10 mouse cellular contexts compared by ENCODE assay signal in genomic region chr19:46987646-46988045, GRCm38 (mm10). TPM values are rescaled to one million over a fixed set of nuclear protein-coding genes. Genes with fewer than 3 reads are reported as not detected.
A peak's percentile ranks its signal among the peaks of the same experiment; 100 is the strongest.
DNase-seq lines count a peak whose midpoint lies in the region; ATAC-seq and TF ChIP-seq lines count a peak whose summit lies in the region.
"Had no signal": no experiment of that assay in that cellular context is flagged by ENCODE, and none has a peak within 500 bp of the region (broad histone marks: within the 10 kb centered on the region; RNA-seq: fewer than 3 reads in every experiment).

No protein-coding gene starts in this region.

- H3K4me1 ChIP-seq in forebrain, embryonic 14.5 days (ENCODE audit: control insufficient read depth, insufficient read depth, low read length), result no peaks in the 10 kb centered on the region
- H3K4me1 ChIP-seq in midbrain, postnatal 0 days (ENCODE audit: insufficient read depth, low read length), result 0 out of 2 replicates have a peak, but pooled peaks cover 4% of the 10 kb centered on the region
- peaks cover 3% of the 10 kb centered on the region; the same call in 1 of the 2 replicates for H3K4me1 ChIP-seq in midbrain, embryonic 11.5 days (ENCODE audit: control insufficient read depth, insufficient read depth, low read length)

- no peak overlapping the region for H3K4me2 ChIP-seq in forebrain, embryonic 14.5 days (ENCODE audit: low read length)
- H3K4me2 ChIP-seq in midbrain, postnatal 0 days (ENCODE audit: low read depth, low read length, poor library complexity, severe bottlenecking), result no peak overlapping the region
- no peak overlapping the region for H3K4me2 ChIP-seq in midbrain, embryonic 11.5 days
- H3K4me2 ChIP-seq: neural tube, embryonic 13.5 days had no signal

- 78% methylated on average over 6 of the region's 6 CpGs for WGBS in forebrain, embryonic 14.5 days
- 77% methylated on average over 6 of the region's 6 CpGs for WGBS in midbrain, postnatal 0 days
- WGBS in midbrain, embryonic 11.5 days, result 83% methylated on average over 6 of the region's 6 CpGs

- no peak for ATAC-seq in forebrain, embryonic 14.5 days
- ATAC-seq in midbrain, postnatal 0 days (ENCODE audit: low FRiP score), result no peak
- ATAC-seq in midbrain, embryonic 11.5 days (ENCODE audit: low FRiP score), result no peak
- ATAC-seq: CD4-positive, CD25-positive, alpha-beta regulatory T cell, adult 4 months had no signal

- intact Hi-C loops in heart, postnatal 14 days (cut with DNase I), result no loop called here
- intact Hi-C loops in heart, postnatal 10 days (cut with DNase I), result no loop called here

- no peaks in the 10 kb centered on the region for H3K36me3 ChIP-seq in forebrain, embryonic 14.5 days (ENCODE audit: control insufficient read depth, insufficient read depth, low read length)
- no peaks in the 10 kb centered on the region for H3K36me3 ChIP-seq in midbrain, postnatal 0 days (ENCODE audit: insufficient read depth, low read length)
- H3K36me3 ChIP-seq in midbrain, embryonic 11.5 days (ENCODE audit: control insufficient read depth, insufficient read depth, low read length), result no peaks in the 10 kb centered on the region
- H3K36me3 ChIP-seq: neural tube, embryonic 13.5 days had no signal

- DNase-seq in heart, adult 11 months, result peak; percentile 96
- DNase-seq in heart, postnatal 14 days, result no peak
- DNase-seq in ES-CJ7 (ENCODE audit: low read depth, low spot score), result peak; percentile 41
- peak; percentile 28 to 36 for DNase-seq in heart, postnatal 10 days
- DNase-seq in lung, postnatal 4 days, result peak; percentile 54 to 62
- DNase-seq in forebrain, embryonic 14.5 days (ENCODE audit: low spot score), result no peak
- DNase-seq in midbrain, postnatal 0 days (ENCODE audit: low spot score), result no peak
- no peak for DNase-seq in midbrain, embryonic 11.5 days (ENCODE audit: low spot score, missing footprints)

- no peak overlapping the region for H3K27ac ChIP-seq in forebrain, embryonic 14.5 days (ENCODE audit: low read depth, low read length)
- H3K27ac ChIP-seq in midbrain, postnatal 0 days (ENCODE audit: low read depth, low read length), result no peak overlapping the region
- no peak overlapping the region for H3K27ac ChIP-seq in midbrain, embryonic 11.5 days (ENCODE audit: low read depth, low read length)
- H3K27ac ChIP-seq: neural tube, embryonic 13.5 days had no signal

- no peaks in the 10 kb centered on the region for H3K9me3 ChIP-seq in forebrain, embryonic 14.5 days (replicated peaks; ENCODE audit: control insufficient read depth, low read length)
- no peaks in the 10 kb centered on the region for H3K9me3 ChIP-seq in midbrain, postnatal 0 days (ENCODE audit: low read length)
- H3K9me3 ChIP-seq in midbrain, embryonic 11.5 days (ENCODE audit: control insufficient read depth, low read length), result no peaks in the 10 kb centered on the region
- H3K9me3 ChIP-seq: neural tube, embryonic 13.5 days had no signal

- H3K9ac ChIP-seq in forebrain, embryonic 14.5 days (ENCODE audit: low read length), result no peak overlapping the region
- H3K9ac ChIP-seq in midbrain, postnatal 0 days (replicated peaks; ENCODE audit: low read length, poor library complexity, severe bottlenecking), result no peak overlapping the region
- H3K9ac ChIP-seq in midbrain, embryonic 11.5 days (ENCODE audit: low read length), result no peak overlapping the region
- H3K9ac ChIP-seq: neural tube, embryonic 13.5 days had no signal

- no peak overlapping the region for H3K4me3 ChIP-seq in forebrain, embryonic 14.5 days (ENCODE audit: low read depth, low read length)
- no peak overlapping the region for H3K4me3 ChIP-seq in midbrain, postnatal 0 days (ENCODE audit: low read depth, low read length)
- H3K4me3 ChIP-seq in midbrain, embryonic 11.5 days (ENCODE audit: low read depth, low read length), result no peak overlapping the region
- H3K4me3 ChIP-seq: neural tube, embryonic 13.5 days had no signal

- TF ChIP-seq CTCF in midbrain, postnatal 0 days (IDR thresholded peaks at IDR 0.05), result no peak

- no peaks in the 10 kb centered on the region for H3K27me3 ChIP-seq in forebrain, embryonic 14.5 days (replicated peaks; ENCODE audit: control insufficient read depth, insufficient read depth, low read length)
- no peaks in the 10 kb centered on the region for H3K27me3 ChIP-seq in midbrain, postnatal 0 days (ENCODE audit: insufficient read depth, low read length)
- H3K27me3 ChIP-seq in midbrain, embryonic 11.5 days (ENCODE audit: control insufficient read depth, insufficient read depth, low read length), result no peaks in the 10 kb centered on the region
- H3K27me3 ChIP-seq: neural tube, embryonic 13.5 days had no signal

RNA-seq across cellular contexts. Expression of gene Ina, which starts 26.9 kb away (rescaled TPM):
- not detected for total RNA-seq in heart, postnatal 14 days (2021)
- not detected for total RNA-seq in heart, postnatal 10 days (2021)
- 253 and 297 TPM in 2 replicates for polyA plus RNA-seq in forebrain, embryonic 14.5 days (2014; fragmentation: Nextera tagmentation; extraction: Ambion mirVana)
- total RNA-seq in midbrain, postnatal 0 days (2014; rRNA removed), result 229 and 248 TPM in 2 replicates
- 294 and 310 TPM in 2 replicates for polyA plus RNA-seq in midbrain, postnatal 0 days (2015; fragmentation: Nextera tagmentation; extraction: Ambion mirVana)
- 179 and 186 TPM in 2 replicates for polyA plus RNA-seq in midbrain, embryonic 11.5 days (2014; fragmentation: Nextera tagmentation; extraction: Ambion mirVana)
- polyA plus RNA-seq: CD4-positive, CD25-positive, alpha-beta regulatory T cell, adult 4 months had no signal

RNA-seq across cellular contexts. Expression of gene Nt5c2, which starts 27.3 kb away (rescaled TPM):
- 10 to 100 TPM; 64.9 to 75.1 TPM for total RNA-seq in heart, postnatal 14 days (2021)
- 100 to 1,000 TPM; 107 to 127 TPM for total RNA-seq in heart, postnatal 10 days (2021)
- polyA plus RNA-seq in forebrain, embryonic 14.5 days (2014; fragmentation: Nextera tagmentation; extraction: Ambion mirVana), result 84.2 and 86.2 TPM in 2 replicates
- total RNA-seq in midbrain, postnatal 0 days (2014; rRNA removed), result 64.1 and 68.1 TPM in 2 replicates
- polyA plus RNA-seq in midbrain, postnatal 0 days (2015; fragmentation: Nextera tagmentation; extraction: Ambion mirVana), result 81.8 and 83.0 TPM in 2 replicates
- 73.5 and 79.6 TPM in 2 replicates for polyA plus RNA-seq in midbrain, embryonic 11.5 days (2014; fragmentation: Nextera tagmentation; extraction: Ambion mirVana)

Comparison
In these comparisons a context has a peak if more than half of its experiments do, and no peak if none do; other contexts are left out.
1. DNase-seq: peak in heart, adult 11 months (single experiment), ES-CJ7 (single experiment), heart, postnatal 10 days (2 of 2) and lung, postnatal 4 days (2 of 2); none in heart, postnatal 14 days (0 of 2), forebrain, embryonic 14.5 days (single experiment), midbrain, postnatal 0 days (single experiment) and midbrain, embryonic 11.5 days (single experiment).
2. RNA of gene Ina, which starts 26.9 kb away (total RNA-seq): 229 to 248 TPM in midbrain, postnatal 0 days; not detected in heart, postnatal 14 days and not detected in heart, postnatal 10 days; every median in the first group is over 100 times any median in the second.